Mouse (Mus musculus) testis, adult 2 months (tissue): ENCODE measurements around the gene Bend6.

Experiments used
- CTCF ChIP-seq: fragments of 200-500 bp; IDR thresholded peaks from 2 replicates; pipeline ENCODE4 v1.5.1; 2012; ENCODE audit warnings: low read depth, mild to moderate bottlenecking, inconsistent platforms, low read length, moderate library complexity; ENCODE audit not compliant: control insufficient read depth, insufficient read depth, insufficient replicate concordance
- POLR2A ChIP-seq: fragments of 200-500 bp; IDR thresholded peaks from 2 replicates; pipeline ENCODE4 v1.6.1; 2012; ENCODE audit warnings: low read depth, mild to moderate bottlenecking, inconsistent platforms, low read length, moderate library complexity; ENCODE audit not compliant: control insufficient read depth

GRCm38 (mm10) chr1:33948511-33948910 is 40.9 kb upstream of the Bend6 start:
- TF ChIP-seq CTCF: no peak
- no peak for TF ChIP-seq POLR2A
